Mouse (Mus musculus) bone marrow macrophage, adult 2 months (primary cell): ENCODE measurements around the gene Ankrd39. TPM values are rescaled to one million over a fixed set of nuclear protein-coding genes. Genes with fewer than 3 reads are reported as not detected.

Experiments
- H3K27ac ChIP-seq: 2 replicates; pipeline ENCODE4 v1.5.1; 2012; ENCODE audit warnings: low read depth, low read length; ENCODE audit not compliant: insufficient read depth
- H3K4me1 ChIP-seq: 2 replicates; pipeline ENCODE4 v1.6.1; 2012; ENCODE audit warnings: low read length; ENCODE audit not compliant: control insufficient read depth, insufficient read depth
- H3K4me3 ChIP-seq: 2 replicates; pipeline ENCODE4 v1.5.1; 2012; ENCODE audit warnings: mild to moderate bottlenecking, low read length, moderate library complexity; ENCODE audit not compliant: insufficient read depth
- CTCF ChIP-seq: IDR thresholded peaks from 2 replicates; pipeline ENCODE4 v1.5.1; 2012; ENCODE audit warnings: low read depth, mild to moderate bottlenecking, low read length, moderate library complexity
- POLR2A ChIP-seq: IDR thresholded peaks from 2 replicates; pipeline ENCODE4 v1.6.1; 2012; ENCODE audit warnings: mild to moderate bottlenecking, low read depth, low read length, borderline replicate concordance
- polyA plus RNA-seq: library from polyadenylated mRNA; stranded (reverse); fragments of >200 nt; gene quantifications from 2 replicates; pipeline ENCODE4 v1.2.4, GENCODE M21; 2012; ENCODE audit not compliant: missing spikeins, insufficient read depth, insufficient read length

Ankrd39 gene
- polyA plus RNA-seq, 1 experiment: 6.8 TPM

DNA sequence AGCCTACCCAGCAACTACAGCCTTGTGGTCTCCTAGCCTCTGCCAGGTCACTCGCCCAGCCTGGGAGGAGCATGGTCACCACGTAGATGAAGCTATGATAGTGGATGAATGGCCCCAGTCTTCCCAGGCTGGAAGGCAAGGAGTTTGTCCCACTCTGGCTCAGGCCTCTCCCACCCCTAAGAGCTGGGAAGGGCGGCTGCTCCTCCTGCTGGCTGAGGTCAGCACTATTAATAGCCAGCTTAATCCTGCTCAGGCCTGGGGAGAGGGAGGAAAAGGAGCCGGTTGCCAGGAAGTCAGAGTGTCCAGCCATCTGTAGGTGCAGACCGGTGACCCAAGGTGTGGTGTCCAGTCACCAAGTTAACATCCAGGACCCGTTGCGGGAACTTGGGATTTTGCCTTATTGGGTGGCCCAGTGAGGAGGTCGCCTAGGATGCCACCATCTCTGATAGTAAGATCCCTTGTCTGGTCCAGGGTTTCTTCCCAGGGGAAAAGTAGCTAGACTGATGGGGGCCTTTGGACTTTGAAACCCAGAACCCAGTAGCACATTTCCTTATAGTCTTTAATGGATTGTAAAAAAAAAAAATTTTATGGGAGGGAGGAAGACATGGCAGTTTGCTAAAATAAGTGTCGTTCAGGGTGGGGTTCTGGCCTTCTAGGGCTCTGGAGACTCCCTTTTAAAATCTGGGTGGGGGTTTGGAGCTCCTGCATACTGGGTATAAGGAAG lies 54.7 kb downstream of the Ankrd39 start:
- Histone ChIP-seq H3K4me1 (peaks cover 3% of the 10 kb centered on the region; the same call in 1 of the 2 replicates), H3K27ac (no peak overlapping the region), H3K4me3 (no peak overlapping the region)
- no peak for TF ChIP-seq POLR2A
- TF ChIP-seq CTCF: no peak

DNA sequence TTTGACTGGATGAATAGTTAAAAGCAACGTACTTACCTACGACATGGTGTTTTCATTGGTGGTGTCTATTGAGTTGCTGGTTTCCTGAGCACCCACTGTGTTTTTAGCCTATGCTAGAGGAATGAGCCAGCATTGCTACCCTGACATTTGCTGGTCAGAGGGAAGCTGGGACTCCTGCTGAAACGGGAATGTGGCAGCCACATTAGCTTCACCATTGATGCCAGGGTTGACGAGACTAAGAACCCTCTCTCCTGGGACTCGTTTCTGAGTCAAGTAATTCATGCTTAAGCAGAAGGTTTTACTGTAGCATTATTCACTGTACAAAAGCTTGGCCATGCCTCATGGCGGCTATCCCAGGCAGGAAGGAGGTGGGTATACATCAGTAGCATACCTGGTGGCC lies 57.6 kb downstream of the Ankrd39 start:
- Histone ChIP-seq H3K4me3 (no peak overlapping the region), H3K4me1 (peaks cover 3% of the 10 kb centered on the region; the same call in 1 of the 2 replicates), H3K27ac (no peak overlapping the region)
- TF ChIP-seq POLR2A (no peak), CTCF (no peak)

Other genes with a start within 250 kb of the Ankrd39 start
- 9.4 and 12.7 TPM in 2 replicates for gene Arid5a, start 239.7 kb downstream of the Ankrd39 start, polyA plus RNA-seq
- 23.1 and 27.1 TPM in 2 replicates for gene Kansl3, start 178.3 kb downstream of the Ankrd39 start, polyA plus RNA-seq
- not detected in 2 replicates for gene Fer1l5, start 175.2 kb downstream of the Ankrd39 start, polyA plus RNA-seq
- 38.9 and 40.8 TPM in 2 replicates for gene Lman2l, start 102.2 kb downstream of the Ankrd39 start, polyA plus RNA-seq
- 7.3 and 8.5 TPM in 2 replicates for gene Cnnm4, start 75.8 kb downstream of the Ankrd39 start, polyA plus RNA-seq
- 19.9 and 22.9 TPM in 2 replicates for gene Cnnm3, start 35.6 kb downstream of the Ankrd39 start, polyA plus RNA-seq
- 5.5 and 7.6 TPM in 2 replicates for gene Ankrd23, start 10.6 kb downstream of the Ankrd39 start, polyA plus RNA-seq
- gene Gm42417, start 8.0 kb downstream of the Ankrd39 start, polyA plus RNA-seq: 1.5 and 3.5 TPM in 2 replicates
- 1.3 and 2.4 TPM in 2 replicates for gene Sema4c, start 10.9 kb upstream of the Ankrd39 start, polyA plus RNA-seq
- not detected in 2 replicates for gene Fam178b, start 135.7 kb upstream of the Ankrd39 start, polyA plus RNA-seq
- gene Cox5b, start 144.0 kb upstream of the Ankrd39 start, polyA plus RNA-seq: 491 and 523 TPM in 2 replicates
- not detected in 2 replicates for gene 4933424G06Rik, start 162.7 kb upstream of the Ankrd39 start, polyA plus RNA-seq
- gene Actr1b, start 167.0 kb upstream of the Ankrd39 start, polyA plus RNA-seq: 41.9 and 43.7 TPM in 2 replicates
- gene Zap70, start 214.4 kb upstream of the Ankrd39 start, polyA plus RNA-seq: not detected in 2 replicates